Mouse (Mus musculus) liver, postnatal 0 days (tissue): ENCODE measurements around the gene Pmvk. TPM values are rescaled to one million over a fixed set of nuclear protein-coding genes. Genes with fewer than 3 reads are reported as not detected.

Source experiments
- ATAC-seq: fragments of 200-750 bp; cut with Nextera tagmentation; 2 replicates; pipeline ENCODE4 v1.8.0; 2017; ENCODE audit warnings: mild to moderate bottlenecking, moderate library complexity
- DNase-seq: peaks from one replicate; pipeline ENCODE4 v3.0.0-alpha.2; 2016
- H3K27ac ChIP-seq: fragments of 300-500 bp; sonication (generic); 2 replicates; pipeline ENCODE4 v1.5.1; 2014; ENCODE audit warnings: antibody characterized with exemption, moderate library complexity, mild to moderate bottlenecking, low read depth
- H3K27me3 ChIP-seq: fragments of 300-500 bp; sonication (generic); 2 replicates; pipeline ENCODE4 v1.6.1; 2014; ENCODE audit warnings: low read length, control low read depth, mixed read lengths; ENCODE audit not compliant: insufficient read depth
- H3K36me3 ChIP-seq: fragments of 300-500 bp; sonication (generic); replicated peaks from 2 replicates; pipeline ENCODE4 v1.6.1; 2014; ENCODE audit warnings: mild to moderate bottlenecking, control low read depth, low read length, moderate library complexity, mixed read lengths; ENCODE audit not compliant: insufficient read depth
- H3K4me1 ChIP-seq: fragments of 300-500 bp; sonication (generic); 2 replicates; pipeline ENCODE4 v1.6.1; 2014; ENCODE audit warnings: antibody characterized with exemption, mild to moderate bottlenecking, control low read depth; ENCODE audit not compliant: insufficient read depth
- H3K4me2 ChIP-seq: fragments of 300-500 bp; sonication (generic); 2 replicates; pipeline ENCODE4 v1.6.1; 2014; ENCODE audit warnings: low read depth, mild to moderate bottlenecking, low read length, moderate library complexity, mixed read lengths
- H3K4me3 ChIP-seq: fragments of 300-500 bp; sonication (generic); 2 replicates; pipeline ENCODE4 v1.5.1; 2014; ENCODE audit warnings: low read depth, low read length
- H3K9ac ChIP-seq: fragments of 300-500 bp; sonication (generic); replicated peaks from 2 replicates; pipeline ENCODE4 v1.6.1; 2014; ENCODE audit warnings: mild to moderate bottlenecking, moderate library complexity
- H3K9me3 ChIP-seq: fragments of 300-500 bp; sonication (generic); 2 replicates; pipeline ENCODE4 v1.6.1; 2016; ENCODE audit warnings: mild to moderate bottlenecking, control low read depth, low read length, mixed read lengths
- CTCF ChIP-seq: sonication (generic); IDR thresholded peaks from 2 replicates; pipeline ENCODE4 v1.5.1; 2016; ENCODE audit warnings: antibody characterized with exemption, low read depth
- EP300 ChIP-seq: IDR thresholded peaks from 2 replicates; pipeline ENCODE4 v1.6.1; 2016; ENCODE audit warnings: antibody characterized with exemption, low read depth, mild to moderate bottlenecking
- WGBS: fragments of 180-500 bp; shearing (Covaris S2); extraction: QIAGEN DNeasy Blood & Tissue Kit; methylation state at CpG from one replicate; pipeline ENCODE4 v1.1.7; 2014; ENCODE audit not compliant: insufficient replicate concordance; 5-methylcytosine and 5-hydroxymethylcytosine counted together
- polyA plus RNA-seq: library from polyadenylated mRNA; unstranded; fragments of >200 nt; fragmentation: Nextera tagmentation; extraction: Ambion mirVana; gene quantifications from 2 replicates; pipeline ENCODE4 v1.2.1, GENCODE M21; 2015

Gene Pmvk
- polyA plus RNA-seq, 1 experiment from 2014 or later: 13.8 TPM

- no peak for TF ChIP-seq EP300
- no peak for TF ChIP-seq CTCF
- 61% methylated on average over 5 of the region's 5 CpGs for whole genome bisulfite sequencing
- Histone ChIP-seq H3K27ac (no peak overlapping the region), H3K9ac (no peak overlapping the region), H3K27me3 (no peaks in the 10 kb centered on the region), H3K4me3 (no peak overlapping the region), H3K36me3 (no peaks in the 10 kb centered on the region), H3K4me2 (no peak overlapping the region), H3K9me3 (no peaks in the 10 kb centered on the region), H3K4me1 (peaks cover 2% of the 10 kb centered on the region; the same call in 1 of the 2 replicates)
- DNase-seq: no peak
- ATAC-seq: no peak
Measured at GRCm38 (mm10) chr3:89482249-89482648, 27.9 kb downstream of the Pmvk start.

- Histone ChIP-seq H3K27me3 (no peaks in the 10 kb centered on the region), H3K27ac (no peak overlapping the region), H3K9me3 (no peaks in the 10 kb centered on the region), H3K4me2 (peak overlapping the region; percentile 56), H3K9ac (no peak overlapping the region), H3K4me3 (no peak overlapping the region; the same call in 1 of the 2 replicates), H3K36me3 (no peaks in the 10 kb centered on the region), H3K4me1 (peaks cover 2% of the 10 kb centered on the region; the same call in 1 of the 2 replicates)
- DNase-seq (peak; percentile 85), ATAC-seq (peak; percentile 74)
- 18% methylated on average over 24 of the region's 24 CpGs for WGBS
- no peak for TF ChIP-seq EP300
- peak; percentile 98 for TF ChIP-seq CTCF
Measured at GRCm38 (mm10) chr3:89484766-89485524, 30.6 kb downstream of the Pmvk start.

- peaks cover 2% of the 10 kb centered on the region; the same call in 1 of the 2 replicates for H3K4me1 ChIP-seq
- DNase-seq: no peak
- no peak overlapping the region for H3K9ac ChIP-seq
- no peak for ATAC-seq
- H3K4me3 ChIP-seq: no peak overlapping the region
- no peaks in the 10 kb centered on the region for H3K27me3 ChIP-seq
- WGBS: 80% methylated on average over 8 of the region's 8 CpGs
- no peak overlapping the region for H3K4me2 ChIP-seq
- no peaks in the 10 kb centered on the region for H3K36me3 ChIP-seq
- no peak overlapping the region for H3K27ac ChIP-seq
- no peaks in the 10 kb centered on the region for H3K9me3 ChIP-seq
- TF ChIP-seq EP300: no peak
- TF ChIP-seq CTCF: no peak
Measured at GRCm38 (mm10) chr3:89486111-89486510, 31.8 kb downstream of the Pmvk start.

- no peak overlapping the region for H3K4me3 ChIP-seq
- no peak overlapping the region for H3K27ac ChIP-seq
- H3K9ac ChIP-seq: no peak overlapping the region
- no peaks in the 10 kb centered on the region for H3K27me3 ChIP-seq
- no peaks in the 10 kb centered on the region for H3K36me3 ChIP-seq
- H3K4me1 ChIP-seq: peaks cover 2% of the 10 kb centered on the region; the same call in 1 of the 2 replicates
- DNase-seq (no peak), ATAC-seq (no peak)
- no peak overlapping the region for H3K4me2 ChIP-seq
- TF ChIP-seq CTCF: no peak
- TF ChIP-seq EP300: no peak
- no peaks in the 10 kb centered on the region for H3K9me3 ChIP-seq
- 57% methylated on average over 20 of the region's 20 CpGs for WGBS
Measured at GRCm38 (mm10) chr3:89486916-89487702, 32.8 kb downstream of the Pmvk start.

GRCm38 (mm10) chr3:89490790-89491189 is 36.4 kb downstream of the Pmvk start:
- Histone ChIP-seq H3K4me2 (no peak overlapping the region), H3K27me3 (no peaks in the 10 kb centered on the region), H3K4me1 (no peaks in the 10 kb centered on the region; the same call in 1 of the 2 replicates), H3K36me3 (no peaks in the 10 kb centered on the region), H3K9me3 (no peaks in the 10 kb centered on the region), H3K9ac (no peak overlapping the region), H3K27ac (no peak overlapping the region), H3K4me3 (no peak overlapping the region)
- TF ChIP-seq EP300 (no peak), CTCF (peak; percentile 32)
- DNase-seq: no peak
- WGBS: 75% methylated on average over 3 of the region's 3 CpGs
- ATAC-seq: no peak

- DNase-seq (no peak), ATAC-seq (no peak)
- H3K27me3 ChIP-seq: no peaks in the 10 kb centered on the region
- H3K4me3 ChIP-seq: no peak overlapping the region
- no peak overlapping the region for H3K27ac ChIP-seq
- TF ChIP-seq EP300 (no peak), CTCF (no peak)
- WGBS: 75% methylated on average over 5 of the region's 5 CpGs
- H3K4me1 ChIP-seq: no peaks in the 10 kb centered on the region; the same call in 1 of the 2 replicates
- no peak overlapping the region for H3K9ac ChIP-seq
- no peaks in the 10 kb centered on the region for H3K36me3 ChIP-seq
- H3K4me2 ChIP-seq: no peak overlapping the region
- H3K9me3 ChIP-seq: no peaks in the 10 kb centered on the region
Measured at GRCm38 (mm10) chr3:89491559-89491958, 37.2 kb downstream of the Pmvk start.
